Mouse (Mus musculus): ENCODE measurements around the gene Rilpl1.
"Not testable (repeated sequence)": the region's sequence is repeated elsewhere in the genome, so short reads cannot be mapped to it uniquely, and the experiment has no call there.

The Rilpl1 gene

GRCm38 (mm10) chr5:124493455-124493854, 37.7 kb downstream of the Rilpl1 start:
- no peak for DNase-seq (ENCODE audit: low spot score in 2 of 2)

GRCm38 (mm10) chr5:124492618-124493017, 38.6 kb downstream of the Rilpl1 start:
- no peak for DNase-seq (ENCODE audit: low spot score in 2 of 2)

GRCm38 (mm10) chr5:124491732-124492131, 39.5 kb downstream of the Rilpl1 start:
- no peak for DNase-seq (ENCODE audit: low spot score in 2 of 2)

GRCm38 (mm10) chr5:124488885-124489284, 42.3 kb downstream of the Rilpl1 start:
- DNase-seq (ENCODE audit: low spot score in 2 of 2), result no peak

GRCm38 (mm10) chr5:124485654-124486053, 45.5 kb downstream of the Rilpl1 start:
- no peak for DNase-seq (ENCODE audit: low spot score in 2 of 2)

GRCm38 (mm10) chr5:124483655-124484396, 47.4 kb downstream of the Rilpl1 start:
- DNase-seq (ENCODE audit: low spot score in 2 of 2), result no peak

- DNase-seq (ENCODE audit: low spot score in 2 of 2), result peak; percentile 74 to 85
Measured at GRCm38 (mm10) chr5:124482966-124483654, 48.1 kb downstream of the Rilpl1 start, which contains the start of gene Snrnp35. TSS of gene Snrnp35 (plus strand) at chr5:124483134.

GRCm38 (mm10) chr5:124482436-124482965, 48.7 kb downstream of the Rilpl1 start:
- DNase-seq (ENCODE audit: low spot score in 2 of 2), result no peak

GRCm38 (mm10) chr5:124481714-124482113, 49.5 kb downstream of the Rilpl1 start:
- DNase-seq (ENCODE audit: low spot score in 2 of 2), result no peak

GRCm38 (mm10) chr5:124480119-124480518, 51.1 kb downstream of the Rilpl1 start:
- no peak for DNase-seq (ENCODE audit: low spot score in 2 of 2)

GRCm38 (mm10) chr5:124478873-124479204, 52.4 kb downstream of the Rilpl1 start:
- no peak for DNase-seq (ENCODE audit: low spot score in 2 of 2)

GRCm38 (mm10) chr5:124470591-124471171, 60.5 kb downstream of the Rilpl1 start:
- no peak for DNase-seq (ENCODE audit: low spot score in 2 of 2)

- no peak for DNase-seq (ENCODE audit: low spot score in 2 of 2)
Measured at GRCm38 (mm10) chr5:124469486-124469885, 61.7 kb downstream of the Rilpl1 start.

GRCm38 (mm10) chr5:124468365-124468764, 62.8 kb downstream of the Rilpl1 start:
- DNase-seq (ENCODE audit: low spot score in 2 of 2), result no peak

- no peak for DNase-seq (ENCODE audit: low spot score in 2 of 2)
Measured at GRCm38 (mm10) chr5:124467766-124468165, 63.4 kb downstream of the Rilpl1 start.

- no peak for DNase-seq (ENCODE audit: low spot score in 2 of 2)
Measured at GRCm38 (mm10) chr5:124464905-124465304, 66.3 kb downstream of the Rilpl1 start.

- DNase-seq (ENCODE audit: low spot score in 2 of 2), result no peak
Measured at GRCm38 (mm10) chr5:124463462-124463861, 67.7 kb downstream of the Rilpl1 start.

GRCm38 (mm10) chr5:124462297-124463025, 68.7 kb downstream of the Rilpl1 start:
- no peak for DNase-seq (ENCODE audit: low spot score in 2 of 2)

- DNase-seq (ENCODE audit: low spot score in 2 of 2), result not testable (repeated sequence)
Measured at GRCm38 (mm10) chr5:124460922-124461321, 70.3 kb downstream of the Rilpl1 start.

- no peak for DNase-seq (ENCODE audit: low spot score in 2 of 2)
Measured at GRCm38 (mm10) chr5:124456762-124457161, 74.4 kb downstream of the Rilpl1 start.

- no peak for DNase-seq (ENCODE audit: low spot score in 2 of 2)
Measured at GRCm38 (mm10) chr5:124454082-124454419, 77.1 kb downstream of the Rilpl1 start.
